Mouse (Mus musculus) frontal cortex, adult 2 months (tissue): Measurements from ENCODE around the gene Grn. TPM values are rescaled to one million over a fixed set of nuclear protein-coding genes. Genes with fewer than 3 reads are reported as not detected.

Source experiments
- DNase-seq, 2 experiments: peaks; one replicate each; pipeline ENCODE4 v3.0.0; 2022; ENCODE audit warnings: low spot score in 1 of 2; ENCODE audit errors: extremely low spot score in 1 of 2
- polyA plus RNA-seq: library from polyadenylated mRNA; depleted of rRNA; stranded (reverse); fragments of >200 nt; gene quantifications from 2 replicates; pipeline ENCODE4 v1.2.3, GENCODE M21; 2012

Gene Grn
- polyA plus RNA-seq, 1 experiment, result 78.2 TPM

GRCm38 (mm10) chr11:102439093-102440082 is 9.3 kb downstream of the Grn start:
- DNase-seq, result no peak

GRCm38 (mm10) chr11:102440255-102440654 is 10.1 kb downstream of the Grn start:
- DNase-seq, result no peak

GRCm38 (mm10) chr11:102441434-102441833 is 11.3 kb downstream of the Grn start:
- no peak for DNase-seq

GRCm38 (mm10) chr11:102442089-102442488 is 12.0 kb downstream of the Grn start:
- no peak for DNase-seq

- no peak for DNase-seq
Observed at GRCm38 (mm10) chr11:102443740-102444139, 13.6 kb downstream of the Grn start.

GRCm38 (mm10) chr11:102444321-102444720 is 14.2 kb downstream of the Grn start:
- no peak for DNase-seq

- DNase-seq, result no peak
Observed at GRCm38 (mm10) chr11:102444781-102445180, 14.7 kb downstream of the Grn start.

- no peak for DNase-seq
Observed at GRCm38 (mm10) chr11:102445264-102445890, 15.3 kb downstream of the Grn start.

GRCm38 (mm10) chr11:102445891-102446361 is 15.8 kb downstream of the Grn start:
- DNase-seq, result no peak

- no peak for DNase-seq
Observed at GRCm38 (mm10) chr11:102446581-102447461, 16.7 kb downstream of the Grn start.

- peak in 1 of 2 experiments; percentile 86 for DNase-seq
Observed at GRCm38 (mm10) chr11:102447497-102447896, 17.4 kb downstream of the Grn start, which contains the start of gene Fam171a2. Gene Fam171a2, minus strand, starts transcription at chr11:102447682.

GRCm38 (mm10) chr11:102448327-102448726 is 18.2 kb downstream of the Grn start:
- DNase-seq, result peak in 1 of 2 experiments; percentile 78

- no peak for DNase-seq
Observed at GRCm38 (mm10) chr11:102449043-102450008, 19.2 kb downstream of the Grn start.

- no peak for DNase-seq
Observed at GRCm38 (mm10) chr11:102453131-102453530, 23.0 kb downstream of the Grn start.

GRCm38 (mm10) chr11:102455740-102456396 is 25.8 kb downstream of the Grn start:
- peak in 1 of 2 experiments; percentile 53 for DNase-seq

GRCm38 (mm10) chr11:102460541-102460940 is 30.4 kb downstream of the Grn start:
- no peak for DNase-seq

- no peak for DNase-seq
Observed at GRCm38 (mm10) chr11:102461764-102462163, 31.6 kb downstream of the Grn start.

- DNase-seq, result no peak
Observed at GRCm38 (mm10) chr11:102464901-102465300, 34.8 kb downstream of the Grn start.
